Mouse (Mus musculus) gastrocnemius, postnatal 25 days (tissue): ENCODE results near the gene Eprs. TPM values are rescaled to one million over a fixed set of nuclear protein-coding genes. Genes with fewer than 3 reads are reported as not detected.

Experiments used
- DNase-seq: peaks from one replicate; pipeline ENCODE4 v3.0.0; 2022
- total RNA-seq, 2 experiments: library from RNA; stranded (reverse); gene quantifications; 1 replicate in 1 of 2; 2 replicates in 1 of 2; pipeline ENCODE4 v1.2.3; 2021

Gene Eprs
- total RNA-seq, 2 experiments from 2014 or later: 147 to 149 TPM

DNA sequence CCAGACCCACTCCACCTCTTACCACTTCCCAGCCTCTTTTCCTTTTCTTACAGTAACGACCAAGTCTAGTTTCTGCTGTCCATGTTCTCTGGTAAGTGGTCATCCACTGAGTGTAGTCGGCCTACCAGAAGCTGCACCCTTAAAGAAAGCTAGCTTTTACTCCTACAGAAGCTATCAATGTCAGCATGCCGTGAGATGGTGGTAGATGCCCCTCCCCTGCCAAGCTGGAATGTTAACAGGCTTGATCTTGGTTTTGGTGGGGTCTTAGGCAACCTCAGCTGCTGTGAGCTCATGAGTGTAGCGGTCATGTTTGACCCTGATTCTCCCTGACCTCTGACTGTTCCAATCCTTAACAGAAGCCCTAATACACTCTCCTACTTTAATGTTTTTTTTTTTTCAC is 4.6 kb upstream of the Eprs start:
- no peak for DNase-seq

DNA sequence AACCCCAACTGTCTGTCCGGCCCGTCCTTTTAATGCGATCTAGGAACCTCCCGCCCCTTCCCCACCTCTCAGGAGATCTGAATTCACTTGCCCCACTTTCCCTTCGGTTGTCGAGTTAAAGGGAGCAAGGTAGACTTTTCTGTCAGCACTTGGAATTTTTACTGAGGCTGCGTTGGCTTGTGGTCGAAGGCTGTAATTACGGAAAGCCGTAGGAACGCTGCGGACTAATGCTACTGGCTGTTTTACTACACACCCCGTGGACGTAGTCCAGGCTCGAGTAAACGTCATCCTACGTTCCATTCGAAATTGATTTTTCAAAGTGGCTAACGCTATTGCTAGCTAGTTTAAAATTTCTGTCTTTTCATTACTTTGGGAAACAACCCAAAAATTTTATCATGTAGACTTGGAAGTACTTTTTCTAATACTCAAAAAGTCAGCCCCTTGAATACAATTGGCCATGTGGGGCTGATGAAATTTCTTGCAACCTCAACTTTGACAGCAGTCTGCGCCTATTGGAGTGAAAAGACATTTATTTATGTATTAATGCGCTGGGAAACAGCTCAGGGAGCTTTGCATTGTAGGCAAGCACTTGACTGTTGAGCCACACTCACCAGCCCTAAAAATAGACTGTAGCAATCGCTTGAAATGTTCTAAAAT is 810 bp downstream of the Eprs start:
- DNase-seq: peak; percentile 38

DNA sequence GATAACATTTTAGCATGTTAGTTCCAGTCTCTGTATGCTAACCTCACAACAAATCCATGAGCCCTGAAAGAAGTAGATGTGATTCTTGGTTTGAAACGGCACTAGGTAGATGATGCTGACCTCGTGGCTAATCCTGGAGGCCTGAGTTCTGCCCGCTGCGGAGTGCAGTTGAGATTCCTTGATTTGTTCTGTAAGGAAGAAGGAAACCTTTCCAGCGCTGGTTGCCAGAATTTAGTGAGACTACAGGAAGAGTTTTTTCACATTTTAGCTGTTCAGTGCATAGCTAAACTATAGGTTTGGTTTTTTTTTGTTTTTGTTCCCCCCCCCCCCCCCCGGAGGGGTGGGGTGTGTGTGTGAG is 1.3 kb downstream of the Eprs start:
- DNase-seq: no peak

DNA sequence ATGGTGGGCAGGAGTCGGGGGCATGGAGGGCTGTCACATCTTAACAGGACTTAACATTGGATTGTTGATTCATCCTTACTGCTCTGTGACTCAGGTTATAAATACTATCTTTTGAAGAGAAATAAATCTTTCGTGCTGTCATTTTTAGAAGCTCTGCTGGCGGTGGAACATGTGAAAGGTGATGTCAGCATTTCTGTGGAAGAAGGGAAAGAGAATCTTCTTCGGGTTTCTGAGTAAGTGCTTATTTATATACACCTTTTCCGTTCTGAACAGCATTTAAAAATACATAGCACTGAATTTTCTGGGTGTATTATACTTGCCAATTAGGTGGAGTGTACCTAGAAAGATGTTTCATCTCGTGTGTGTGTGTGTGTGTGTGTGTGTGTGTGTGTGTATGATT is 4.5 kb downstream of the Eprs start:
- DNase-seq: no peak

DNA sequence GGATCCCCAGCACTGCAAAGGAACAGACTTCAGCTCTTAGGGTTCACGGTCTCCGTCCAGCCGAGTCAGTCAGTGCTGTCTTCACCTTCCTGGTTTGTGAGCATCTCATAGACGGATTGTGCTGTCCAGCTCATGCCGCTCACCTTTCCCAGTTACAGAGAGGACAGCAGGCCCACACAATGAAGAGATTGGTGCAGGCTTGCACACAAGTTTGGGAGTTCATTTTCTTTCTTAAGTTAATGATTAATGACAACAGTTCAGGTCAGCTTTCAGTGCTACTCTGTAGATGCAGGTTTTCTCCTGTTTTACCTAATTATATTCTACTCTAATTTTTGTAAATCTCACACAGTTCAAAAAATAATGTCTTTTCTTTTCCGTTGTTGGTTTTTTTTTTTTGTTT is 7.1 kb downstream of the Eprs start:
- no peak for DNase-seq

DNA sequence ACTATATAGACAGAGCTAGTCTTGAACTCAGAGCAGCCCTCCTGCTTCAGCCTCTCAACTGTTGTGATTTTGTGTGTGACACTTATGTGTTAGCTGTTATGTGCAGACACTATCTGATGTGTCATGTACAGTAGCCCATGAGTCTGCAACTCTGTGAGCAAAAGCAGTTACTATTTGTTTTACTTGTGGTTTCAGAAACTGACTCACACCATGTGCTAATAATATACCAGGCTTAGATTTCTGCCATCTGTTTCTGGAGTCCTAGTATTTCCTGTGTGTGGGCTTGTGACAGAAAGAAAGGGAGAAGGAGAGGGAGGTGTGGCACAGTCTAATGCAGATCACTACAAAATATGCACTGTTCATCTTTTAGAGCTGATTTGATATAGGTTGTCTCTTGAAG is 13.5 kb downstream of the Eprs start:
- no peak for DNase-seq

DNA sequence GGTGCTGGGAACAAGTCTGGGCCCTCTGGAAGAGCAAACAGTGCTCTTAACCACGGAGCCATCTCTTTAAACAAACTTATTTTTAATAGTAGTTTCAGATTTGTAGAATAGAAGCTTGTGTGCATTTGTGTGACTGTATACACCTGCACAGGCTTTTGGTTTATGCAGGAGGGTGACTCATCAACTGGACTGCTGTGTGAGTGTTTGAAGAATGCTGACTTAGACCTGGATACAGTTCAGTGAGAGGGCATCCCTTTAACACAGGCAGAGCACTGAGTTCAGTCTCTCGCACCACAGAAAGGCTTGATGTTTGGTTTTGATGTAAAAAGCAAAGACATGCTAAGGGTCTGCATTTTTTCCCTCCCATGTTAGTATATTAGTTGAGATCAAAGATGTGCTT is 14.6 kb downstream of the Eprs start:
- DNase-seq: no peak

DNA sequence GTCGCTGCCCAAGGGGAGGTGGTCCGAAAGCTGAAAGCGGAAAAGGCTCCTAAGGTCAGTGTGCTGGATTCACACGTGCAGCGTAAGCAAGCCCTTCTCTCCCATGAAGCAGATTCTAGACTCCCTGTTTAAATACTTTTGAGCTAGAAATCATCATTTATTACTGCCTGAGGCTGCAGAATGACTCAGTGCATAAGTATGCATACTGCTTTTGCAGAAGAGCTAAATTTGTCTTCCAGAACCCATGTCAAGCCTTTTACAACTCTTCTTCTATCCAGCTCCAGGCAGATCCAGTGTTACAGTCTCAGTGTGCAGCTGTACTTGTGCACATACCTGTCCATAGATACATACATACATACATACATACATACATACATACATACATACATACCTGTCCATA is 38.8 kb downstream of the Eprs start:
- no peak for DNase-seq

DNA sequence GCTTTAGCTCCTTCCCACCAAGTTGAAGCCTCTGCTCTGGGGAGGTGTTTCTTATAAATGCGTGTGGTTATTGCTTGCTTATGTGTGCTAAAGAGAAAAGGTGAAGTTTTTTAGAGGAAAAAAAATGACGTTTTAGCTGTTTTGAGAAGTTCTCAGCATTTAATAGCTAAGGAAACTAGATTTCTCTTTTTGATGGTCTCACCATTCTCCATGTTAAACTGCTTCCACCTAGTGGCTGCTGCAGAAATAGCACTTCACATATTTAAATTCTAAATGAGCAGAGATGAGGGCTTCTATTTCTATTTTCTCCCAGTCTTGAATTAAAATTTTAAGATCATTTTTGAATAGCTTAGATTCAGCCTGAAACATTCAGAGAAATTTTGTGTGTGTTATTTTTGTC is 41.2 kb downstream of the Eprs start:
- no peak for DNase-seq

DNA sequence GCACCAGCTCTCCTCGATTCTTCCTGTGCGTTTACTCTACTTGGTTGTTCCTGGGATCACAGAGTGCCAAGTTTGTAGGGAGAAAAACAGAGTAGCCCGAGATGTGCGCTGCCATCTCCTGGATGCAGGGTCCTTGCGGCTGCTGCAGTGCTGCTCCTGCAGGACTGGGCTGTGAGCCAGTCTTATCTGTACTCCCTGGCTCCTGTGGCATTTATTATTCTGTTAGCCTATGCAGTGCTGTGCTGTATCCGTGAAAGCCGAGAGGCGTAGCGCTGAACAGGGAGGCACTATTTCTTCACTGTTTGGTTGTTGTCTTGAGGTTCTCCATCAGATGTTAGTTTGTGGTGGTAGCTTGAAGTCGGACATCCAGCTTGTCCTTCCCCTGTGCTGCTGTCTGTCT is 43.1 kb downstream of the Eprs start:
- DNase-seq: no peak

DNA sequence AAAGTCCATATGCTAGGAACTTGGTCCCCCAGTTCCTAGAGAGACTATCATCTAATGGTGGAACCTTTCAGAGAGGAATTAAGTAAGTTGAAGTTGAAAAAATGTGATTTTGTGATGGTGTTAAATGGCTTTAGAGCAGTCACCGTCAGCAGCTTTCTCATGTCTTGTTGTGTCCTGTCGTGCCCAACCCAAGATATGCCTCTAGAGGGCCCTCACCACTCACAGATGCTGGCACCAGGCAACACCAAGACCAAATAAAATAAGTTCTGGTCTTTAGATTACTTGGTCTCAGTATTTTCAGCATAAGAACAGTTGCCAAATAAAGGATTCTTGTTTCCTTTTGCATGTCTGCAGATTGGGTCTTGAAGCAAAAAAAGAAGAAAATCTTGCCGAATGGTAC is 47.0 kb downstream of the Eprs start:
- no peak for DNase-seq

DNA sequence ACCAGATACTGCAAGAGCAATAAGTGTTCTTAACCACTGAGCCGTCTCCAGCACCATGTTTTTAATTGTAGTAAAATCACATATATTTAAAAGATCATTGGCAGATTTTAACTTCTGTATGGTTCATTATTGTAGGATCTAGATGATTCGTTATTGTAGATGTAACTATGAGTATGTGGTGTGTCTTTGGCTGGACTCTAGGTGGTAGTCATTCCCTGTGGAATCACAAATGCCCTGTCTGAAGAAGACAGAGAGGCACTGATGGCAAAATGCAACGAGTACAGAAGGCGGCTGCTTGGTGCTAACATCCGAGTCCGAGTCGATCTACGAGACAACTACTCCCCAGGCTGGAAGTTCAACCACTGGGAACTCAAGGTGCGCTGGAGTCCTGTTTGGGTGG is 55.2 kb downstream of the Eprs start:
- DNase-seq: no peak

DNA sequence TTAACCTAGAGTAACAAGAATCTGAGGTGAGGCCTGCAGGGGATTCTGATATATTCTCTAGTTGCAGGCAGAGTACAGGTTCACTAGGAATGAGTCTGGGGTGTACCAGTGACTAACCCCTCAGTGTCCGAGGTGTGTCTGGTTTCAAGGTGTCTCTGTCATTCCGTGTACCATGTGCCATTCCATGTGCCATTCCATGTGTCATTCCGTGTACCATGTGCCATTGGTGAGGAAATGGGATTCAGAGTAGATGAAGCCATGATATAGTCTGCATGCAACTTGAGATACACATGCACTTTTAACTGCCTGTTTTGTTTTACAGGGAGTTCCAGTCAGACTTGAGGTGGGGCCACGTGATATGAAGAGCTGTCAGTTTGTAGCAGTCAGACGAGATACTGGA is 57.0 kb downstream of the Eprs start:
- no peak for DNase-seq

DNA sequence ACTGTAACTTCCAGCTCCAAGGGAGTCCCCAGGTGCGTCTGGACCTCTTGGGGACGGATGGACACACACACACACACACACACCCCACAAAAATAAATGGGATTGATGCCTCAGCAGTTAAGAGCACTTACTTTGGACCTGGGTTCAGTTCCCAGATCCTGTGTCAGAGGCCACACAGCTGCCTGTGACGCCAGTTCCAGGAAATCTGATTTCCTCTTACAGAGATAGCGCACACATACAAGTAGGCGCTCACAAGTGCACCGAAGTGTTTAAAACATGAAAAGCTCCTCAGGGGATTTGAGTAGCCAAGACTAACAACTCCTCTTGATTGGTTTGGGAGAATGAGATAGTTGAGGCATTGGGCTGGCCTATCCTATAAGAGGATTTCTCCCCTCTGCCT is 57.9 kb downstream of the Eprs start:
- no peak for DNase-seq

DNA sequence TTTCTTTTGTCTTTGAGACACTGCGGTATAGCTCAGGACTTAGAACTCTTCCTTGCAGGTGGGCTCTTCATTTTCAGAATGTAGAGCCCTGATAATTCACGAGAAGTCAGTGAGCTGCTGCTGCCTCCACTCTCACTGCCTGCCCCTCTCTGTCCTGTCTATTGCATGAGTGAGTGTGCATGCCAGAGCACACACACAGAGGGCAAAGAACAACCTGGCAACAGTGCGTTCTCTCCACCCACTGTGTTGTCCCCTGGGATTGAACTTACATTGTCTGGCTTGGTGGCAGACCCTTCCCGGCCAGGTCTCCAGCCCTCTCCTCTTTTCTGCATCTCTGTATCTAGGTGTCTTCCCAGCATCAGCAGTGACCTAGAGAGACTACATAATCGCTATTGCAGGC is 63.7 kb downstream of the Eprs start:
- no peak for DNase-seq

DNA sequence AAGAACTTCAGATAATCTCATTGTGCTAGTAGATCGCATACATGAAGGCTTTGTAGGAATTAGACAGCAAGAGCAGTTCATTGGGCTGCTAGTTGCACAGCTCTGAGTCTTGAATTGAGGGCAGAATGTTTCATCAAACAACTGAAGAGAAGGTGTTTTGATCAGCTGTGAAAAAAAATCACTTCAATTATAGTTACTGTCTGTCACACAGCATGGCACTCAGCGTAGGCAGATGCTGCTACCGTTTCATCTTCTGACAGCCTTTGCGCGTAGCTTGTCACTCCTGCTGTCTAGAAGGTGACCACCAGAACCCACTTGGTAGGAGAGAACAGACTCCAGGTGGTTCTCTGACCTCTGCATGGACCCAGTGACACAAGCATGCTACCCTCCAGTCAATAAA is 67.6 kb downstream of the Eprs start:
- DNase-seq: no peak

DNA sequence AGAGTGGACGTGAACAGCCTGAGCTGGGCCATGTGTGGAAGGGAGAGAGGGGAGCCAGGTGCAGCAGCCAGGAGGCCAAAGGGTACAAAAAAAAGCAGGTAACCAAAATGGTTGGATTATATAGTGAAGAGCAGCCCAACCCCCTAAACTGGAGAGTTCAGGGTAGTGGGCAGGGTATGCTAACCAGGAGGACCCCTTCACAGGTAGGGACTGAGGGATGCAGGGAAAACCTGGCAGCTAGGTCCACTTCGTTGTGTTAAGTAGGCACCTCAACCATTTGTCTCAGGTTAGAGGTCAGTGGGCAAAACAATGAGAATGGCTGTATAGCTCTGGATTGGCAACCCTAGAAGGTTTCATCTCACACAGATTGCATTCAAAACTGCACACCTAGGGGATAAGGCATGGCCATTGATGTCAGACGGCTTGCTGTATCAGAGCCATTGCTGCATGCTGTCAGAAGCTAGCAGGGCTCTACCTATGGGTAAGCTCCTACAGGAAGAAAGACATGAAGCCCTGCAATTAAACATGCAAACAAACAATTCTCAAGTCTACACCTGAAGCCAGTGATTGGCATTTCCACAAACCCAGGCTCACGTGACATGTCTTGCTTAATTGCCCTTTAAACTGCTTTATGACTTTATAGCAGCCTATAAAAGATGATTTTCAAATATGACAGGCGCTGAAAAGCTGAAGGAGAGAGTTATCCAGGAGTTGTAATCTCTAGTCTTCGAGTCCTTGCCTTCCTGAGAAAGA is 68.6 kb downstream of the Eprs start:
- DNase-seq: no peak

DNA sequence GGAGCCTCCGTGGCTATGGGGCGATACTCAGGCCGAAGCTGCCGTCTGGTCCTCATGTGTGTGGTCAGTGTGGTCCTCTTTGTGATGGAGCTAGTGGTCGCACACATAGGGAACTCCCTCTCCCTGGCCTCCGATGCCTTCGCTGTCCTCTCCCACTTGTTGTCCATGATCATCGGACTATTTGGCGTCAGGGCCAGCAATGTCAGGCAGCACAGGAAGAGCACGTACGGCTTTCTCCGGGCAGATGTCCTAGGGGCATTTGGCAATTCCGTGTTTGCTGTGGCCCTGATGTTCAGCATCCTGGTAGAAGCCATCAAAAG is 69.1 kb downstream of the Eprs start:
- no peak for DNase-seq

DNA sequence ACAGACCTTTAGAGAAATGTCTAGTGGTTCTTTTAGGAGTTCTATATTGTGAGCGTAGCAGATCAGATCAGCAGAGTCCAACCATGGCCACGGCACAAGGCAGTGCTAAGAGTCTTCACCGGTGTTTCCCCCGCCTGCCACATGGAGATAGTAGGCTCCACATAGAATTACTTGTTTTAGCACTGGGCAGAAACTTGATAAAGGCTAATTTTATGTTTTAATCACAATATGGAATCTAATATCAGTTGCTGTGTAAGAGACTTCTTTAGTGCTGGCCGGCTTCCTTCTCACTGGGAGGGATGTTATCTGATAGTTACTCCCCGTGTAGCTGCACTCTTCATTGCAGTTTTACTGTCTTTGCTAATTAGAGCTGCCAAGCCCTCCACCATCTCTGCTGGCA is 70.3 kb downstream of the Eprs start:
- no peak for DNase-seq

DNA sequence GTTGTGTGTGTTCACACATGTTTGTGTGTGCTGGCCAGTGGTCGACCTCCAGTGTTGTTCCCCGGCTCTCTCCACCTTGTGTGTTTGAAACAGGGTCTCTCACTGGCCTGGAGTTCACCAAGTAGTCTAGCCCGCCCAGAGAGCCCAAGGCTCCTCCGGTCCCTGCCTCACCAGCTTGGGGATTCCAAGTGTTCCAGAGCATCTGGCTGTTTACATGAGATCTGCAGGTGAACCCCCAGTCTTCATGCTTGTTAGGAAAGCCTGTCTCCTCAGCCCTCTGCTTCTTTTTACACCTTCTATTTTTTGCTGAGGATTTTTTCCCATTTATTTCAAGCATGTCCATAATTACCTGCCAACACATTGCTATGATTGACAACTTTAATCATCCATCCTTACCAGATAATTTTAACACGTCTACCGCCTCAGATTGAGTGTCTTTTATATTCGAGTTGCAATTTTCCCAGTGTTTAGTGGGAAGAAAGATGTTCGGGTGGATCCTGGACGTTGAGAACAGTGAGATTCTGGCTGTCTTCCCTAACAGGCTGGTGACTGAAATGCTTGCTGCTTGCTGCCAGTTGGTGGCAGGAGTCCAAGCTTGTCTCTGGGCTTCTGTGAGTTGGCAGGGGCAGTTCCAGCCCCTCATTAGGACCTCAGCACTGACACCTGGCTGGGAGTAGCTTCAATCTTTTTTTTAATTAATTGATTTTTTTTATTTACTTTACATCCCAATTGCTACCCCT is 76.2 kb downstream of the Eprs start:
- DNase-seq: no peak

DNA sequence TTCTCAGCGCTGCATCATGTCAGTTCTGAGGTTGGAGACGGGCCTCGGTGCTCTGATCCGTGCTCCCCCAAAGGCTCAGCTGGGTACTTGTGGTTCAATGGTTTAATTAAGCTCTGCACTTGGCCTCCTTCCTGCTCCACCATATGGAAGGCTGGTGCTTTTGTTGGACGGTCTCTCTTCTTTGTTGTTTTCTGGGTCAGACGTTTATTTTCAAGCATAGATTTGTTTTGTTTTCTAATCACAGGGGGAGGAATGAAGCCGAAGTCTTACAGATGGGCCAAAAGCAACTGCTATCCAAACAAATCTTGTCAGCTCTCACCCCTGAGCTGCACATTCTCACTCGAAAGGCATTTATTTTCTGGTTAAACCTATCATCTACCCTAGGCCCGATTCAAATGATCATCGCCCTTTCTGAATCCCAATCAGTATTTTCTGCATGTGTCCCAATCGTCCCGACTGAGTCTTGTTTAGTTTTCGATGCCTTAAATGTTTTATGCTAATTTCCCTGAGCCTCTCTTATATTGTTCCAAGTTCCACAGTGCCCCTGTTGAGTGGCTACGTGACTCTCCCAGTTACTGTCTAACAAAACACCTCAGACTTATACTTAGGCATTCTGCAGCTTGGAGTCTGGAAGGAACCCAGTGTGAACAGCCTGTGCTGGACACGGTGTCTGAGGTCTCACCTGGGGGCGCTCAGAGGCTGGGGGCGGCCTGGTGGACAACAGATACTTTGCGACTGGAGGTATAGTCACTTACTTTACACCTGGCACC is 79.0 kb downstream of the Eprs start:
- no peak for DNase-seq

DNA sequence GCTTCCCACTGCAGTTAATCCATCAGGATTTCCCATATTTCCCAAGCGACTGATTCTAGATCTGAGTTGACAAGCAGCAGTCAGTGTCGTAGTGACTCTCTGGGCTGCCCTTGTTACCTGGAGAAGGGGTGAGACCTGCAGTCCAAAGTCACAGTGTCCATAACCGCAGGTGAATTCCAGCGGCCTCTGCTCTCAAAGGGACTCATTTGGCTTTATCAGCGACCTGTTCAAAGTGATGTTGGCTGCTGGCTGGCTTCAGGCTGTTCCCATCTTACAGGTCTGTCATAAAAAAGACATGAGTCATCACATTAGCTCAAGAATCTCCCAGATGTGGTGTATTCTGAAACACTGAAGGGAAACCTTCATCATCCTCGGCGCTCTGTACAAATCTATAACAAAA is 86.1 kb downstream of the Eprs start:
- no peak for DNase-seq

DNA sequence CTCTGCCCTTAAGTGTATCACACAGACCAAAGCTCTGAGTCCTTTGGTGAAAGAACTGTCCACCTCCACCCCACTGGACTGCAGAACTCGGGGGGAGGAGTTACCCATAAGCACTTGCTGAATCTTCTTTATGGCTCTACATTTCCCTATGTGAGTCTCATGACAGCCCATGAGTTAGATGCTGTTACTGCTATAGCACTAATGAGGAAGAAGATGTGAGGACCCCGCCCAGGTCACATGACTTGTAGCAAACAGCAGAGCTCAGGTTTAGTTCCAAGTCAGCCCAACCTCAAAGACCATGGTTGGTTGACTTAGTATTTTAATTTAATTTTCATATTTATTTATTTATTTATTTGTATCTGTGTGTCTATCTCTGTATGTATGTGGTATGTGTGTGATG is 86.9 kb downstream of the Eprs start:
- DNase-seq: no peak
